Mouse (Mus musculus): Measurements from ENCODE around the gene Olfr221.

GRCm38 (mm10) chr14:52024133-52024532 is 18.1 kb downstream of the Olfr221 start:
- no peak for TF ChIP-seq POLR2A (IDR thresholded peaks at IDR 0.05; ENCODE audit: extremely low read depth, insufficient read depth, low read length)
- no peak for TF ChIP-seq CTCF (IDR thresholded peaks at IDR 0.05; ENCODE audit: low read depth, low read length)
